Mouse (Mus musculus): Measurements from ENCODE around the gene Sh3rf1.

DNA sequence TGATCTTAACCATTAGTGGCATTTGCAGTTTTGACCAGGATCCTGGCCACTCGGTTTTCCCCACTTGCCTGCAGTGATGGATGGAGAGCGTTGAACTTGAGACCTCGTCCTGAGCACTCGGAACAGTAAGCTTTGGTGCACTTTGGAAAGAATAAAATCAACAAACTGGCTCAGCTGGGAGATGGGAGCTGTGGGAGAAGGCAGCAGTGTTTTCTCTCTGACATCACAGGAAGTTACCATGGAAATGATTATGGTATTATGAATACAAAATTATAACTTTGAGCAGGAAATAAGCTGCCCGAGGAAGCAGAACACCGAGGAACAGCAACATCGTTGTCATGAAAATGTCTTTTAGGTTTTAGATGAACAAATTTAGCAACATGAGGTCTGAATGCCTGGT lies 65.0 kb downstream of the Sh3rf1 start:
- TF ChIP-seq EP300 (optimal IDR thresholded peaks at IDR 0.05) (no peak), CTCF (IDR thresholded peaks at IDR 0.05; ENCODE audit: low read depth) (no peak)
